Mouse (Mus musculus) intestine, embryonic 15.5 days (tissue): ENCODE results near the gene Rae1. TPM values are rescaled to one million over a fixed set of nuclear protein-coding genes. Genes with fewer than 3 reads are reported as not detected.

ENCODE experiments used
- ATAC-seq: fragments of 200-750 bp; cut with Nextera tagmentation; 2 replicates; pipeline ENCODE4 v1.8.0; 2017; ENCODE audit warnings: moderate TSS enrichment, moderate library complexity
- H3K27ac ChIP-seq: fragments of 300-500 bp; sonication (generic); 2 replicates; pipeline ENCODE4 v1.5.1; 2015; ENCODE audit warnings: mild to moderate bottlenecking, inconsistent platforms
- H3K27me3 ChIP-seq: fragments of 300-500 bp; sonication (generic); replicated peaks from 2 replicates; pipeline ENCODE4 v1.6.1; 2015; ENCODE audit warnings: inconsistent platforms
- H3K36me3 ChIP-seq: fragments of 300-500 bp; sonication (generic); 2 replicates; pipeline ENCODE4 v1.6.1; 2015; ENCODE audit warnings: inconsistent platforms
- H3K4me1 ChIP-seq: fragments of 300-500 bp; sonication (generic); replicated peaks from 2 replicates; pipeline ENCODE4 v1.6.1; 2015; ENCODE audit warnings: inconsistent platforms
- H3K4me2 ChIP-seq: fragments of 300-500 bp; sonication (generic); replicated peaks from 2 replicates; pipeline ENCODE4 v1.6.1; 2015; ENCODE audit warnings: mild to moderate bottlenecking, inconsistent platforms
- H3K4me3 ChIP-seq: fragments of 300-500 bp; sonication (generic); replicated peaks from 2 replicates; pipeline ENCODE4 v1.5.1; 2015; ENCODE audit warnings: inconsistent platforms
- H3K9ac ChIP-seq: fragments of 300-500 bp; sonication (generic); 2 replicates; pipeline ENCODE4 v1.6.1; 2015; ENCODE audit warnings: inconsistent platforms
- H3K9me3 ChIP-seq: fragments of 300-500 bp; sonication (generic); 2 replicates; pipeline ENCODE4 v1.6.1; 2016; ENCODE audit warnings: inconsistent platforms
- WGBS: fragments of 180-500 bp; shearing (Covaris S2); methylation state at CpG from one replicate; pipeline ENCODE4 v1.1.7; 2015; 5-methylcytosine and 5-hydroxymethylcytosine counted together
- polyA plus RNA-seq: library from polyadenylated mRNA; unstranded; fragments of >200 nt; fragmentation: Nextera tagmentation; extraction: Ambion mirVana; gene quantifications from 2 replicates; pipeline ENCODE4 v1.2.1, GENCODE M21; 2015

Rae1 gene
- polyA plus RNA-seq, 1 experiment from 2014 or later = 131 TPM

DNA sequence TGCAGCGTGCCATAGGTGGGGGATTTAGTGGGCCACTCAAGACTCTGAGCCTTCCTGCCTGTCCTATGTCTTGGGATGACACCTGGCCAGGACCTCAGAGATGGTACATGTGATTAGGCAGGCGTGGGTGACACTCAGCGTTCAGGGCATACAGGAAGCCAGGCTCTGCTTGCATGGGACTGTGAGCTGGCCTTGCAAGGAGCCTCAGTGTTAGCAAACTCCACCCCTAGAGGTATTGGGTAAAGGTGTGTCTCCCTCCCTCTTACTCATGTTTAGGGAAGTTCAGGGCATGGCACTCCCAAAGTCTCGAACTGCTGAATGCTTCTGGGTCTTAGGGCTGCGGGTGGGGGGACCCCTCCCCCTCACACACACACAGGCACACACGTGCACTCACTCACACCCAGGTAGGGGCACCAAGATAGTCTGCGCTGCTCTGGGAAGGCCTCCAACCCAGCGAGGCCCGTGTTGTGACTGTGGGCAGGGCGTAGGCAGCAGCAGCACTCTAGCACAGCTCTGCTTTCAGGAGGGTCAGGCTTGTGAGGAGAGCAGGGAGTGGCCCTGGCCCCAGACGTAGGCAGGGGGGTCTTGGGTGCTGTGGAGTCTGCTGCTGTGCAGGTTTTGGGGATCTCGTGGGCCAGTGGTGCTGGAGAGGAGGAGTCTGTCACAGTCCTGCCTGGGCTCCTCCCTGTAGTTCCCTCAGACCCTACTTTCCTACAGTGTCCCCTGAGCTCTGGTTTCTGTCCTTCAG lies 30.8 kb downstream of the Rae1 start:
- Histone ChIP-seq H3K36me3 (peaks cover 27% of the 10 kb centered on the region; the same call in 1 of the 2 replicates), H3K4me1 (peaks cover 26% of the 10 kb centered on the region), H3K4me2 (no peak overlapping the region), H3K4me3 (no peak overlapping the region), H3K27ac (0 out of 2 replicates have a peak overlapping the region, but pooled peaks have one; percentile 36), H3K9ac (no peak overlapping the region), H3K9me3 (no peaks in the 10 kb centered on the region), H3K27me3 (no peaks in the 10 kb centered on the region)
- ATAC-seq = no peak
- WGBS = 67% methylated on average over 12 of the region's 12 CpGs

DNA sequence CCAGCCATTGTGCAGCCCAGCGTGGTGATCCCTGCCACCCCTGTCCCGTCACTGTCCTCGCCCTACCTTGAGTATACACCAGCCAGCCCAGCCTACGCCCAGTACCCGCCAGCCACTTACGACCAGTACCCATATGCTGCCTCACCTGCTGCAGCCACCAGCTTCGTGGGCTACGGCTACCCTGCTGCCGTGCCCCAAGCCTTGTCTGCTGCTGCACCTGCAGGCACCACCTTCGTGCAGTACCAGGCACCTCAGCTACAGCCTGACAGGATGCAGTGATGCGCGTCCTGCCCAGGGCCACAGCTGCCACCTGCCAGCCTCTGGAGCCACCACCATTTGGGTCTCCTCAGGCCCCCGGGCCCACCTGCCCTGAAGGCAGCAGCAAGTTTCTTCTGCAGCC lies 33.6 kb downstream of the Rae1 start:
- Histone ChIP-seq H3K9me3 (no peaks in the 10 kb centered on the region), H3K9ac (0 out of 2 replicates have a peak overlapping the region, but pooled peaks have one; percentile 8), H3K4me2 (no peak overlapping the region), H3K4me3 (no peak overlapping the region), H3K4me1 (peaks cover 3% of the 10 kb centered on the region; the same call in 1 of the 2 replicates), H3K27ac (no peak overlapping the region), H3K27me3 (no peaks in the 10 kb centered on the region), H3K36me3 (peaks cover 27% of the 10 kb centered on the region; the same call in 1 of the 2 replicates)
- 94% methylated on average over 13 of the region's 13 CpGs for WGBS
- no peak for ATAC-seq

DNA sequence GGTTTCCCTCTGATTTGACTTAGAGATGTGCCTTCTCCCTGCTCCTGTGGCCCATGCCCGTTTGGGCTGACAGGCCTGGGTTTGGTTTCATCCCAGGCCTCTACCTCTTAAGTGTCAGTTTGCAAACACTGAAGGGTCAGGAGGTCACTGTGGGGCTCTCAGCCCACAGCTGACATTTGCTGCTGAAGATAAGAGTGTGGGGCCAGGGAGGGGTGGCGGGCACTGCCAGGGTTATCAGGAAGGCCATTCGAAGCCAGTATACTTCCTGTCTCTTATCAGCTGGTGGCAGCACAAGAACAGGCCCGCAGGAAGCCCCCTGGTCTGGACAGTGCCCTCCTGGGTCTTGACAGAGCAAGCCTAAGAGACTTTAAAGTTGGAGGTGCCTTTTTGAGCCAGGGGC lies 35.1 kb downstream of the Rae1 start:
- no peaks in the 10 kb centered on the region for H3K9me3 ChIP-seq
- H3K27me3 ChIP-seq = no peaks in the 10 kb centered on the region
- H3K4me2 ChIP-seq = no peak overlapping the region
- no peak overlapping the region for H3K27ac ChIP-seq
- 36% methylated on average over 4 of the region's 4 CpGs for WGBS
- peak; percentile 50 for ATAC-seq
- H3K9ac ChIP-seq = no peak overlapping the region
- peaks cover 3% of the 10 kb centered on the region; the same call in 1 of the 2 replicates for H3K4me1 ChIP-seq
- H3K36me3 ChIP-seq = peaks cover 24% of the 10 kb centered on the region; the same call in 1 of the 2 replicates
- no peak overlapping the region for H3K4me3 ChIP-seq

DNA sequence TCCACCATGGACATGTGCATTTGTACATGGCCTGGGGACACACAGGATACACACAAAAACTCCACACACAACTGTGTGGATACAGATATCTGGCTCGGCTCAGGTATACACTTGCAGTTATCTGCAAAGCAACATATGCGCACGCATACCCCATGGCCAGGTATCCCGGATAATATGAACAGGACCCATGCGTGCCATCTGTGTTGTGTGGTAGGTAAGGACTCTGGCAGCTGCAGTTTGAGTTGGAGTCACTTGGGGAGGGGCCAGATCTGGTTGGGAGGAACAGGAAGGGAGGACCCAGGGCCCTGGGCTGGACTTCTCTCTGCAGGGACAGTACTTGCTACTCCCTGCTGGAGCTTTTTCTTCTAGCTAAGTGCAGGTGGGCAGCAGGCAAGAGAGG lies 35.7 kb downstream of the Rae1 start:
- no peak overlapping the region for H3K4me3 ChIP-seq
- 92% methylated on average over 5 of the region's 5 CpGs for WGBS
- peaks cover 19% of the 10 kb centered on the region; the same call in 1 of the 2 replicates for H3K36me3 ChIP-seq
- no peak overlapping the region for H3K4me2 ChIP-seq
- no peak overlapping the region for H3K27ac ChIP-seq
- ATAC-seq = no peak
- H3K9me3 ChIP-seq = no peaks in the 10 kb centered on the region
- no peaks in the 10 kb centered on the region for H3K27me3 ChIP-seq
- no peak overlapping the region for H3K9ac ChIP-seq
- H3K4me1 ChIP-seq = no peaks in the 10 kb centered on the region; the same call in 1 of the 2 replicates

DNA sequence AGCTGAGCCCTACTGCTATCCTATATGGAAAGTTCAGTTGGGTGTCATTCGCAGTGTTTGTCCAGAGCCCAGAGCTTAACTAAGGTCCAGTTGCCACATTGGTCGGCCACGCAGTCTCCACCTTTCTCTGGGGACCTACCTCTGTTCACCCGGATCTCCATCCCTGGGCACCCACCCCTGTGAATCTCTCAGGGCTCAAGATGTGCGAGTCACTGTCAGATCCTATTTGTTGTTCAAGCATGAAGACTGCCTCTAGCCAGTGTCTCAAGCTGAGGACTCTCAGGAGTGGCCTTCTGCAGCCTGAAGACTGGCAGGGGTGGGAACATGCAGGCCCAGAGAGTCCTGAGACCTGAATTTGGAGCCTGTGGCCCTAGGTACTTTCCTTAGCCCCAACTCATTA lies 36.1 kb downstream of the Rae1 start:
- Histone ChIP-seq H3K27me3 (no peaks in the 10 kb centered on the region), H3K4me1 (no peaks in the 10 kb centered on the region; the same call in 1 of the 2 replicates), H3K36me3 (peaks cover 19% of the 10 kb centered on the region; the same call in 1 of the 2 replicates), H3K27ac (no peak overlapping the region), H3K4me2 (no peak overlapping the region), H3K4me3 (no peak overlapping the region), H3K9me3 (no peaks in the 10 kb centered on the region), H3K9ac (no peak overlapping the region)
- WGBS = 87% methylated on average over 5 of the region's 5 CpGs
- no peak for ATAC-seq

DNA sequence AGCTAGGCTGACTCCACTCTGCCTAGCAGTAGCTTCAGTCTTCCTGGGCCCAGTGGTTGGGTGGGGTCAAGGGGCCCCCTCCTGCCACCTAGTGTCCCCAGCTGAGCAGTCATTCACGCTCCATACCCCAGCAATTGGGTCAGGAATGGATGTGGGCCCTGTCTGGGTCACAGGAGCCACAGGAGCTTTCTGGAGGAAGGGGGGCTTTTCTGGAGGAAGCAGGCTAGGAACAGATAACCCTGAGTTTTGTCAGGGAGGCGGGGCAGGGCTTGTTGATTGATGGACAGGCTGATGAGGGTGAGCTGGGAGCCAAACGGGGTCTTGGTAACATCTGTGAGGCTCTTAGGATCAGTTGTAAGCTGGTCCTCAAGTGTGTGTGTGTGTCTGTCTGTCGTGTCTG lies 36.7 kb downstream of the Rae1 start:
- Histone ChIP-seq H3K36me3 (peaks cover 18% of the 10 kb centered on the region; the same call in 1 of the 2 replicates), H3K27ac (no peak overlapping the region), H3K9me3 (no peaks in the 10 kb centered on the region), H3K4me3 (no peak overlapping the region), H3K4me2 (no peak overlapping the region), H3K27me3 (no peaks in the 10 kb centered on the region), H3K4me1 (no peaks in the 10 kb centered on the region; the same call in 1 of the 2 replicates), H3K9ac (no peak overlapping the region)
- 61% methylated on average over 4 of the region's 4 CpGs for WGBS
- no peak for ATAC-seq

DNA sequence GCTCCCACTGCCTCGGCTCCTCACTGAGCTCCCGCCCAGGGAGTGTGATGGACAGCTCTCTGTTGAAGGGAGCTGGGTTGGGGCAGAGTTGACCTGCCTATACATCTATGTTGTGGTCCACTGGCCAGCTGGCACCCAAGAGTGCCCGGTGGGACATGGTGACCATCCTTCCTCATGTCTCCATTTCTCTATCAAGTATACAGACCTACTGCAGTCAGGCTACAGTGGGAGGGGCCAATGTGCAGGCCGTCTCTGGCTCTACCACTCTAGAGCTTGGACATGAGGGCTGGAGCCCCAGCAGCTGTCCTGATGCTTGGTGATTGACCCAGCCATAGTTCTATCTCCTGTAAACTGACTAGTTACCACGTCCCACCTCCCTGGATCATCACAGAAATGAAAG lies 37.4 kb downstream of the Rae1 start:
- H3K9me3 ChIP-seq = no peaks in the 10 kb centered on the region
- no peak overlapping the region for H3K4me2 ChIP-seq
- peaks cover 15% of the 10 kb centered on the region; the same call in 1 of the 2 replicates for H3K36me3 ChIP-seq
- no peaks in the 10 kb centered on the region for H3K27me3 ChIP-seq
- no peak overlapping the region for H3K4me3 ChIP-seq
- no peaks in the 10 kb centered on the region; the same call in 1 of the 2 replicates for H3K4me1 ChIP-seq
- ATAC-seq = no peak
- WGBS = 76% methylated on average over 5 of the region's 5 CpGs
- no peak overlapping the region for H3K9ac ChIP-seq
- H3K27ac ChIP-seq = no peak overlapping the region

DNA sequence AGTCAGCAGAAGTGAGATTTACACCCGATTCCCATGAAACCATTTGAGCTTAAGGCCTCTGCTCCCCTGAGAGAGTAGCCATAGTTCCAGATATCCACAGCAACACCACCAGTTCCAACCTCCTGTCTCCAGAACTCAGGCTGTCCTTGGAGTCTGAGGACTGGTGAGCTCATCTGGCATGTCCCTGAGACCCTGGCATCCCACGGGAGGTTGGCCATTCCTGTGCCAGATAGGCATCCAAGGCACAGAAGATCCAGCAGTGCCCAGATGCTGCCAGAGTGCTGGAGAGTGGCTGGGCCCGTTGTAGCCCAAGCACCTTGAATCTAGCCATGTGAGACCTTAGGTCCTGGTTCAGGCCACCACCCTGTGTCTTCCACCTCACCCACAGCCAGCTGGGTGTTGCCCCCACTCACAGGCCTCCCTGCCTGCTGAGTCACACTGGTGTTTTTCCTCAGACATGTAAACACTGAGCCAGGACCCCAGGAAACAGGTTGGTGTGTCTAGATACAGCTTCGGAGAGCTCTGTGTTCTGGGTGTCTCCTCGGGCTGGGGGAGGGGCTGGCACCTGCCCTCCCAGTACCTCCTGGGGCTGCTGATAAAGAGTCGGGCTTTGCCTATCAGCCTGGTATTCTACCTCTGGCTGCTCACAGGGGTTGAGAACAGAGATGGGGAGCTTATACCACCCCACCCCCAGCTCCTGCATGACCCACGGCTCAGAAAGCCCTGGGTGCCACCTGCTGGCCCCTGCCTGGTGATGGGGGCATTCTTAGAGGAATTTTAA lies 38.1 kb downstream of the Rae1 start:
- no peak overlapping the region for H3K27ac ChIP-seq
- H3K27me3 ChIP-seq = no peaks in the 10 kb centered on the region
- H3K4me2 ChIP-seq = no peak overlapping the region
- WGBS = 69% methylated on average over 7 of the region's 7 CpGs
- H3K9me3 ChIP-seq = no peaks in the 10 kb centered on the region
- ATAC-seq = peak; percentile 63
- no peak overlapping the region for H3K9ac ChIP-seq
- H3K4me1 ChIP-seq = no peaks in the 10 kb centered on the region; the same call in 1 of the 2 replicates
- H3K36me3 ChIP-seq = peaks cover 12% of the 10 kb centered on the region; the same call in 1 of the 2 replicates
- H3K4me3 ChIP-seq = no peak overlapping the region

DNA sequence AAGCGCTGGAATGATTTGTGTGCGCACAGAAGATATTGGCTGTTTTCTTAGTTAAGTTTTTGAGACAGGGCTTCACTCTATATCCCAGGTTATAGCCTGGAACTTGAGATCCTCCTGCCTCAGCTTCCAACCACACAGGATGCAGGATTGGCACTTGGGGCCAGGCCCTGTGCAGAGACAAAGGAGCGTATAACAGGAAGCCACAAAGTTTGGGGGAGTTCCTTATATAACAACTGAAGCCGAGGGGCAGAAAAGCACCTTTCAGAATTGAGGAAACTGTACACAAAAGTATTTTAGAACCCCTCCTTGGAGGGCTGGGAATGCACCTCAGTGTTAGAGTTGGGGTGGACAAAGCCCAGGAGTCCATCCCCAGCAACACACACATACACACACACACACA lies 39.1 kb downstream of the Rae1 start:
- H3K4me3 ChIP-seq = no peak overlapping the region
- ATAC-seq = no peak
- WGBS = 87% methylated on average over 4 of the region's 4 CpGs
- H3K27ac ChIP-seq = no peak overlapping the region
- no peak overlapping the region for H3K4me2 ChIP-seq
- H3K27me3 ChIP-seq = no peaks in the 10 kb centered on the region
- no peaks in the 10 kb centered on the region; the same call in 1 of the 2 replicates for H3K4me1 ChIP-seq
- no peak overlapping the region for H3K9ac ChIP-seq
- no peaks in the 10 kb centered on the region for H3K9me3 ChIP-seq
- peaks cover 2% of the 10 kb centered on the region; the same call in 1 of the 2 replicates for H3K36me3 ChIP-seq

DNA sequence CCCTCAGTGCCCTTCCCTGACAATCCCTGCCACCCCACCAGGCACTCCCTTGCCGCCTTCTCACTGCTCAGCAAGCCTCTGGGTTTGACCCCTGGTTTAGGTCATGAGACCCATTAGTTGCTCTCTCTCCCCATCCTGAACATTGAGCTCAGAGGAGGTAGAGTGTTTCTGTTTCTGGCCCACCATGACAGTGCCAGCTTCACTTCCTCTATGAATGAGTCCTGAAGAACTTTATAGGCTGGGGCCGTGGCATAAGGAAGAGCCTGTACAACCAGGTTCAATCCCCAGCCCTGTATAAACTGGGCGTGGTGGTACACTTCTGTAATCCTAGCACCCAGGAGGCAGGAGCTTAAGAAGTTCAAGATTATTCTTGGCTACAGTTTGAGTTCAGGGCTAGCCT lies 40.9 kb downstream of the Rae1 start:
- ATAC-seq = no peak
- Histone ChIP-seq H3K9ac (no peak overlapping the region), H3K4me1 (no peaks in the 10 kb centered on the region), H3K4me2 (no peak overlapping the region), H3K4me3 (no peak overlapping the region), H3K9me3 (no peaks in the 10 kb centered on the region), H3K27me3 (no peaks in the 10 kb centered on the region), H3K27ac (no peak overlapping the region), H3K36me3 (no peaks in the 10 kb centered on the region)
- WGBS = 76% methylated on average over 3 of the region's 3 CpGs

DNA sequence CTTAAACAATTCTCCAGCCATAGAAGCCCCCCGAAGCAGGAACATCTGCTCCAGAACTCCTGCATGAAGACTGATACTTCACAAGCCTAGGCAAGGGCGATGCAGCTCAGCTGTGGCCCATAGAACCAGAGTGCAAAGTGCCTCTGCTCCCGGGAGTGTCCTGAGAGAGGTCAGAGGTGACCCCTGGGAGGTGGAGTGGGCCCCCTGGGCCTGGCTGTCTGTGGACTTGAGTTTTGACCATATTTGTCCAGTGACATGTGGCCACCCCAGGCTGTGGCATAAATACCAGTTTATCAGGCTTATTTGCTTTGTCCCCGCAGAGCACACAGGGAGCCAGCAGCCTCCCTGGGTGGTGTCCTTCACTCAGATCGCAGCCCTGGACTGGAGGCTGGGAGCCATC lies 41.3 kb downstream of the Rae1 start:
- Histone ChIP-seq H3K27ac (no peak overlapping the region), H3K36me3 (no peaks in the 10 kb centered on the region), H3K9me3 (no peaks in the 10 kb centered on the region), H3K4me1 (0 out of 2 replicates have a peak, but pooled peaks cover under 1% of the 10 kb centered on the region), H3K9ac (no peak overlapping the region), H3K27me3 (no peaks in the 10 kb centered on the region), H3K4me3 (no peak overlapping the region), H3K4me2 (no peak overlapping the region)
- ATAC-seq = no peak
- WGBS = 54% methylated on average over 5 of the region's 5 CpGs

DNA sequence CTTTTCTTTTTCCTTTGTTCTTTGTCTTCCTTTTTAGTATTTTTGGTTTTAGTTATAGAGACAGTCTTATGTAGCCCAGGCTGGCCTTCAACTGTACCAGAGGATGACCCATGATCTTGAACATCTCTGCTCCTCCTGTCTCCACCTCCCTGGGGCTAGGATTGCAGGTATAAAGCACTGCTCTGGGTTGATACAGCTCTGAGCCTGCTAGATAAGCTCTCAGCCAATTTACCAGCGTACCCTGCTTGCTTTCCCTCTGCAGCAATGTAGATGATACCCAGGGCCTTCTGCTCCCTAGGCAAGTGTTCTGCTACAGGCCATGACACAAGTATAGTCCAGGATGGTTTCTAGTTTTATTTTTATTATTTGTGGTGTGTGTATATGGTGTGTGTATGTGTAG lies 42.0 kb downstream of the Rae1 start:
- Histone ChIP-seq H3K27ac (no peak overlapping the region), H3K9me3 (no peaks in the 10 kb centered on the region), H3K4me3 (no peak overlapping the region), H3K27me3 (no peaks in the 10 kb centered on the region), H3K36me3 (no peaks in the 10 kb centered on the region), H3K4me1 (0 out of 2 replicates have a peak, but pooled peaks cover 6% of the 10 kb centered on the region), H3K9ac (no peak overlapping the region), H3K4me2 (no peak overlapping the region)
- no peak for ATAC-seq
- 81% methylated on average over 1 of the region's 1 CpGs for WGBS
